Mouse (Mus musculus) E14TG2a.4 (cell line): ENCODE results near the gene Tmem136.

Source experiments
- CTCF ChIP-seq: conservative IDR thresholded peaks from 2 replicates; pipeline ENCODE4 v1.5.1; 2014; ENCODE audit warnings: low read length
- NANOG ChIP-seq: IDR thresholded peaks from 2 replicates; pipeline ENCODE4 v1.6.1; 2014; ENCODE audit warnings: borderline replicate concordance, low read length, mixed read lengths

DNA sequence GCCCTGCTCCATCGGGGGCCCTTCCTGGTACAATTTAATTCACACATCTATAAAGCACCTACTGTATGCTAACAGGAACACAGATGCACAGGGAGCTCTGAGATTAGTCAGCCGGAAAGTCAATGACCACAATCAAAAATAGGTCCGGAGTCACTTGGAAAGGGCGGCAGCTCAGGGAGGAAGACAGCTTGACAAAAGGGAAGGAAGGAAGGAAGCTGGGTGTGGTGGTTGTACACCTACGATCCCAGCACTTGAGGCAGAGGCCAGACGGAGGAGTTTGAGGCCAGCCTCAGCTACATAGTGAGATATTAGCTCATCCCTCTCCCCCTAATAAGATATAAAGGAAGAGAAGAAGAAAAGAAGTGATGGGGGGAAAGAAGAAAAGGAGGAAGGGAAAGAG is 39.6 kb upstream of the Tmem136 start:
- TF ChIP-seq CTCF (no peak), NANOG (no peak)
